Mouse (Mus musculus): ENCODE measurements around the gene Borcs5. TPM values are rescaled to one million over a fixed set of nuclear protein-coding genes. Genes with fewer than 3 reads are reported as not detected.

Gene Borcs5
- total RNA-seq, 2 experiments from 2014 or later: 0.45 to 3.8 TPM

DNA sequence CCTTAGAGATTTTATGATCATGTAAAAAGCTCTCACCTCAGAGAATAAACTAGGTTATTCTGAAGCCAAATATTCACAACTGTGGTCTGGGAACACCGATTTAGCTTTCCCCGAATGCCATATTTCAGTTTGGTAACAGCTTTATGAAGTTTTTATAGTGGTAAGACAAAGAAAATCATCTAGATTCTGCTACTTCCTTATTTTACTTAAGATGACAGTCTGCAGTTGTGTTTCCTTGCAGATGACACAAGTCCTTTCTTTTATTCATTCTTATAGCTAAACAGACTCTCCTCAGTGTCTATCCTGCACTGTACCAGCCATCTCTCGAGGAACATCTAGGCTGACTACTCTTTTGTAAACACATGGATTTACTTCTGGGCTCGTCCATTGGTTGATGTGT lies 67.2 kb downstream of the Borcs5 start:
- ATAC-seq (replicated peaks; ENCODE audit: low FRiP score, poor library complexity, severe bottlenecking): no peak

DNA sequence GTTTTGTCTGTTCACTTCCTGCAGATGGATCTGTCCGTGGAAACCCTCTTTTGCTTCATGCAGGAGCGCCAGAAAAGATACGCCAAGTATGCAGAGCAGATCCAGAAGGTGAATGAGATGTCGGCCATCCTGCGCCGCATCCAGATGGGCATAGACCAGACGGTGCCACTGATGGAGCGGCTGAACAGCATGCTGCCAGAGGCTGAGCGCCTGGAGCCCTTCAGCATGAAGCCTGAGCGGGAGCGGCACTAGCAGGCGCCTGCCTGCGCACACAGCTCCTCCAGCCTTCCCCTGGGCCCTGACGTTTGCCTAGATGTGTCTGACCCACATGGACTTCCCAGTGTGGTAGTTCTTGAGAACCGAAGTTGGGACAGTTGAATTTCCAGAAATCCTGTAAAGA lies 70.7 kb downstream of the Borcs5 start:
- ATAC-seq (replicated peaks; ENCODE audit: low FRiP score, poor library complexity, severe bottlenecking): no peak

DNA sequence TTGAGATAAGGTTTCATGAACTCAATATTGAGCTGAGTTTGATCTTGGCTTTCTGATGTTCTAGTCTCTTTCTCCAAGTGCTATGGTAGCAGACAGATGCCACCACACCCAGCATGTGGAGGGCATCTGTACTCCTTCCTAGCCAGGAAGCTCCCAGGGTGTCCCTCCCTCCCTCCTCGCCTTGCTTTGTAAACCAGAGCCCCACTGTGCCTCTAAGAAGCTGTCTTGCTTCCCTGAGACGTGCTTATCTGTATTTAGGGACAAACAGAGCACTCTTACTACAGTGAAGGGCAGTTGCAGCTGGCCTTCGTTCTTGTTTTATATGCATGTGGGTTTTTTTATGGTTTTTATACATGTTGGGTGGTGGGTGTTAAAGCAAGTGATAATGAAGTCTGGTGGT lies 74.0 kb downstream of the Borcs5 start:
- no peak for ATAC-seq (replicated peaks; ENCODE audit: low FRiP score, poor library complexity, severe bottlenecking)

DNA sequence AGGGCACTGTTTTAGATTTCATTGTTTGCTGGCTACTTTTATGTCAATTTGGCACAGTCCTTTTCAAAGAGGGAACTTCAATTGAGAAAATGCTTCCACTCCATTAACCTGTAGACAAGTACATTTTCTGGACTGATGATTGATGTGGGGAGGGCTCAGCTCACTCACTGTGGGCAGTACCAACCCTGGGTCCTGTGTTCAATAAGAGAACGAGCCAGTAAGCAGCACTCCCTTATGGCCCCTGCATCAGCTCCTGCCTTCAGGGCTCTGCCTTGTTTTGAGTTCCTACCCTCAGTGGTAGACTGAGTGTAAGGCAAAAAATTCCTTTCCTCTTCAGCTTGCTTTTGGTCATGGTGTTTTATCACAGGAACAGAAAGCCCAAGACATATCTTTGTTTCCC lies 74.6 kb downstream of the Borcs5 start:
- ATAC-seq (replicated peaks; ENCODE audit: low FRiP score, poor library complexity, severe bottlenecking): no peak

DNA sequence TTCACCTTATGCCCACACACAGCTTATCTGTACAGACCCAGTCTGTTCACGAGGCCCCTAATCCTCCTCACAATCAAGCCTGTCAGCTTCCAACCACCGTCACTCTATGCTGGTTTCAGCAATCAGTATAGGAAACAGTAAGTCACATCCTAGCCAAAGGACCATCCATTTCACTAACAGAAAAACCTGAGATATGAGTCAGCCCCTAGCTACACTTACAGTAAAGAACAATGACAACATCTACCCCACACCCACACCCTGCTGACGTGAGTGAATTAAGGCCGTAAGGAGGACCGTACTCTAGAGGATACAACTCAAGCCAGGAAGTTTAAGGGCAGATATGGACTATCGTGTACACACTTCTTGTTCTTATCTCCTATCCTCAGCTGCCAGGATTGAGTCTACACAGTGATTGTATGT lies 76.9 kb downstream of the Borcs5 start:
- no peak for ATAC-seq (replicated peaks; ENCODE audit: low FRiP score, poor library complexity, severe bottlenecking)

DNA sequence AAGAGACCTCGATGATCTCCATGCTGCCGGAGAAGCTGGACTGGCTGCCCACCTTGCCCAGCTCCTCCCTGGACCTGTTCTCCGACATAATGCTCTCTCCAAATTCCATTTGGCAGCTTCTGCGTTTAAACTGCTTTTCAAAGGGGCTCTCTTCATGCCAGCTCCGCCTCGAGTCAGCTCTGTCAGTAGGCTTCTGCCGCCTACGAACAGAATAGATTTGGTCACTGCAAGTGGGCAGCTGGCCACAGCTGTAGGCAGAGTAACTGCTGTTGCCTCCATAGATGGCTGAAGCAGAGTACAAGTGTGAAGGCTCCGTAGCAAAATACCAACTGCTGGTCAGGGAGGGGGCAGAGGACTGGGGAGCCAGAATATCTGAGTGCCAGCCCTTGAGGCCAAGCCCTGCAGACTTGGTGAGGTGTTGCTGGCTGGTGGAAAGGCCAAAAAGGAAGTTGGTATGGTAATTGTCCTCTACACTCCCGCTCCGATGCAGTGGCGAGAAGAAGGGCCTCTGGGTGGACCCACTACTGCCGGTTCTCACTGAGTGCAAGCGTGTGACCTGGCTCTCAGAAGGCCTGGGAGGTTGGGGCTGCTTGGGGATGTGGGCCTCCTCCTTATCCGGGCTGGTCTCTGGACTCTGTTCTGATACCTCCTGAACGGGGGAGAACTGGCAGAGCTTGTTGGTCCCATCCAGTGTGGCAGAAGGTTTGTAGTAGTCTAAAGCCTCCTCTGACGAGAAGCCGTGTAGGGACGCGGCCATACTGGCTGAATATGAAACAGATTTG lies 78.8 kb downstream of the Borcs5 start:
- ATAC-seq (replicated peaks; ENCODE audit: low FRiP score, poor library complexity, severe bottlenecking): no peak; the same call in 1 of the 2 replicates

DNA sequence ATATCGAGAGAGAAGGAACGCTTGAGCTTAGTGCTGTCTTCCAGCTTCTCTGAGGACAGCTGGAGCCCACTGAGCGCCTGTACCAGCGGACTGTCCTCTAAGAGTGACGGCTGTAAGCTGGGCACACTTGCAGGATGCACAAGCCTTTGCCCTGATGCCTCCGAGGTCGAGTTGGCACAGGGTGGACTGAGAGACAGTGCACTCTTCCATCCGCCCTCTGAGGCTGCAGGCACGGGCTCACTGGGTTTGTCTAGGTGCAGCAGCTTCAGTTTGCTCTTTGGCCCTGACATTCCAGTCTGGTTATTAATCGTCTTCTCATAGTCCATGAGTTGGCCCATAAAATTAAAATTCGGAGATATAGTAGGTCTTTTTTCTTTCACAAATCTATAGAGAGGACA lies 79.4 kb downstream of the Borcs5 start:
- no peak for ATAC-seq (replicated peaks; ENCODE audit: low FRiP score, poor library complexity, severe bottlenecking)

DNA sequence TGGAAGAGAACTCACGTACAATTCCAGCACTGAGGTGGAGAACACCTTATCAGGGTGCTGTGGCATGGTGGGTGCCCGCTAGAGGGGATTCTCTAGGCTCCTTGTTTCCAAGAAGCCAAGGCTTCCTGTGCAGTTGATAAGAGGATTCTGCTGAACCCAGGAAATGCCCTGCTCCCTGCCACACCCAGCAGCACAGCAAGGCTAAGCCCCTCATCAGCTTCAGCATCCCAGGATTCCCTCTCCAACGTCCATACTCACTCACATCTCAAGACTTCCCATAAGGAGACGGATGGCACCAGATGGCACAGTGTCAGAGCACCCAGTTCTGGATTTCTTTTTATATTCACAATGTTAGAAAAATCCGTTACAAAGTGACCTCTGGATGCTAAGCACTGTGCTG lies 79.8 kb downstream of the Borcs5 start:
- no peak for ATAC-seq (replicated peaks; ENCODE audit: low FRiP score, poor library complexity, severe bottlenecking)

DNA sequence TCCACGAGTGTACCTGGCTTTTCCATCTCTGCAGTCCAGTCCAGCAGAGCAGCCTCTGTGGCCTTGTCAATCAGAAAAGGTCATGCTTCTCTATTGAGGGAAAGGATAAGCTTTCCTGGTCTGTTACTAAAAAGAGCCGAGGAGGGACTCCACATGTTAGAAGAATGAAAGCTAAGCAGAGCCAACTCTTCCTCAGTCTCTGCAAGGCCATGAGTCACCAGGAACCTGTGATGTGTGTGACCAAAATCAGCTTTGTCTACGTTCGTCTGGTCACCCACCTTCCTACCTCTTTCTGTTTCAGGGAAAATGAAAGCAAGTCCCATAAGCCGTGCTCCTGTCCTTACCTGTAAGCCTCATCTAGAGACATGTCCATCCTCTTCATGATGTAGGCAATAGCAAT lies 80.8 kb downstream of the Borcs5 start:
- no peak for ATAC-seq (replicated peaks; ENCODE audit: low FRiP score, poor library complexity, severe bottlenecking)

DNA sequence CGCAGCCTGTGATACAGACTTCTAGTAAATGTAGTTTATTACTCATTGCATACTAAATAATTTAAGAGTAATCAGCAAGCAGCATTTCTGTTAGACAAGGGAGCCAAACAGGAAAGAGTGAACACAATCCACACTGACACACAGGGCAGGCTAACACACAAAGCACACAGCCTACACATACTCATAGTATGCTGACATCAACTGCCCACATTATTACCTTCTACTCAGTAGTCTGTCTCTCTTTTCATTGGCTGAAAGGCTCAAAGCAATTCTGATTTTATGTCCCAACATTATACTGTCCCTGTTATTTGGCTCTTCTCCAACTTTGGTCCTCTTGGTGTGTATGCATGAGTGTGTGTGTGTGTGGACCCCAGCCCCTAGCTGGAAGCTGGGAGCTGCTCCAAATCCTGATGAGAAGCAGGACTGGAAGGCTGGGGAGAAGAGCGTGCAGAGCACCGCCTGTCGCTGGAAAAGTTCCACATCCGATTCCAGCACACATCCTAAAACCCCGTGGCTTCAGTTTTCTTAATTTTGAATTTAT lies 82.5 kb downstream of the Borcs5 start:
- ATAC-seq (replicated peaks; ENCODE audit: low FRiP score, poor library complexity, severe bottlenecking): no peak

DNA sequence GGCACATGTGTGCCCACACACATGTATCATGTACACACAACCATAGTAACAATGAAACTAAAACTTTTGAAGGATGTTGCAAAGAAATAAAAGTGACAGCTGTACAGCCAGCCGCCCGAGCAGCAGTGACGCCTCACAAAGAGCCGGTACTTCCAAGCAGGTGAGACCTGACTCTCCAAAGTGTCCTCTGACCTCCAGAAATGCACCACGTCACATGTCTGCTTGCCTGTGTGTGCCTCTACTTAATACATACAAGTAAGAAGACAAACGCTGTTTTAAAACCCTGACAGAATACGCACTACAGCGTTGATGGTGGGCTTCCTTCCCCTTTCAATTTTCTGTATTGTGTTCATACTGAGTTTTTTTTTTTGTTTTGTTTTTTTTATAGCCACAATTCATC lies 83.6 kb downstream of the Borcs5 start:
- ATAC-seq (replicated peaks; ENCODE audit: low FRiP score, poor library complexity, severe bottlenecking): no peak

DNA sequence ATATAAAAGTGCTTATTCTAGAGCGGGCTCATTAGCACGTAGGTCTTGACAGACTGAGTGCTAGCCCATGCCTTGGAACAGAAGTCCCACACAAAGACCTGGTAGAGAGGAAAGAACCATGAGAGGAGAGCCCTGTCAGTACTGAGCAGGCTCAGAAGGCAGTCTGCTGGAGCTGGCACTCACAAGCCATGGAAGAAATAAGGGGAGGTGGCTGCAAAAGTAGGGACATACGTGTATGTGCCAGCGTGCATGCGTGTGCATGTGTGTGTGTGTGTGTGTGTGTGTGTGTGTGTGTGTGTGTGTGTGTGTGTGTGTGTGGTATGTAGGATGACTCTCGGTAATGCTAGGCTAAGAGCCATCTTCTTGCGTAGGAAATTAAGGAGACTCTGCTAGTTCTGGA lies 84.0 kb downstream of the Borcs5 start:
- ATAC-seq (replicated peaks; ENCODE audit: low FRiP score, poor library complexity, severe bottlenecking): no peak

DNA sequence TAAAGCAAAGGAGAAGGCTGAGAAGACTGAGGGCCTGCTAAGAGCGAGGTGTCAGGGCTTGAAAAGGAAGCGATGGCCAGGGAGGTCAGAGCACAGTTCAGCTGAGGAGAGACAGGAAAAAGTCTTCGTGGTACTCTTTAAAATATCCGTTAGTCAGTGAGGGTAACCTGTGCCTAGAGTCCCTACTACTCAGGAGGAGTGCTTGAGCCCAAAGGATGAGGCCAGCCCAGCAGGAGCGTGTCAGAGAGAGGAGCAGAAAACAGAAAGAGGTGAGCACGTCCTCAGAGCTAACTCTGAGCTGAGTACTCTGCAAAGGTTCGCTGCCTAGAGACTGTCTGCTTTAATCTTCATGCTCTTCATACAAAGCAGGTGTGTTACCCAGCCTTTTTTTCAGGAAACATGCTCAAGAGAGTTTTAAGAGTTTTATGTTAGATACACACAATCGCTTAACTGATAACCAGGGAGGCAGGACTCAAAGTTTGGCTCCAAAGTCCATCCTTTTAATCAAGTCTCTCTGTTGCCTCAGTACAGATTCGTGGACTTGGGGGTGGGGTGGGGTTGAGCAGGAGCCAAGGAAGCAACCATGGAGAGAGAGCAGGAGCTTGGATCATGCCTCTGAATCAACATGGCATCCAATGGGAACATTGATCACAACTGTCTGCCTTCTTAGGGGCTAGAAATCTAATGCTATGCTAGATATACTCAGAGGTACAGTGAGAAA lies 84.7 kb downstream of the Borcs5 start:
- no peak for ATAC-seq (replicated peaks; ENCODE audit: low FRiP score, poor library complexity, severe bottlenecking)

DNA sequence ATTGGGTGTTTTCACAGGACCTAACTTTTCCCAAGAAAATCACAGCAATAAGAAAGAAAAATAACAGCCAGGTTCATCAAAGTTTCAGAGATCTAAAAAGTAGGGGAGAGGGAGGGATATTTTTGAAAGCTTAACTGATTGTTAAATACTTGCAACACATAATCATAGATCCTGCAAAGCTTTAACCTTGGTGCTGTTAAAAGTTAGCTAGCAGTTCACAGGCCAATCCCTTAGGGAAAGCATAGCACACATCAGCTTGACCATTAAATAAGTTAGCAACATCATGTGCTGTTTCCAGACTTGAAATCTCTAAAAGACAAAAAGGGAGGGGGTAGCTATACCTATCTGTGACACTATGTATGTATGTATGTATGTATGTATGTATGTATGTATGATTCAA lies 86.1 kb downstream of the Borcs5 start:
- no peak for ATAC-seq (replicated peaks; ENCODE audit: low FRiP score, poor library complexity, severe bottlenecking)

DNA sequence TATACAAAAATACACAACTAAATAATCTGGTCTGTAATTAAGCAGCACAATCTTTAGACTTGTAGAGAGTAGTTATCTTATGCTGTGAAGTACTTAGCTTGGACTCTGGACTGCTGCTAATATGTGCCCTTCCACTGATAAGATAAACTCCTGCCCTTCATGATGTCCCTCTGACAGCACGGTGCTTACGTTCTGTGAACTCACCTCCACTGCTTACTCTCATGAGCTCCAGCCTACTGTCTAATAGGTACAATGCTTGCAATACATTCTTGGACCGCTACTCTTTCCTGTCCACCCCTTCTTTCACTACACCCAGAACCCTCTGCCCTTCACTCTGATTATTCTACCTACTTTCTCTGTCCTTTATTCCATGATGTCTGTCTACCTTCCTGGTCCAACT lies 91.7 kb downstream of the Borcs5 start:
- ATAC-seq (replicated peaks; ENCODE audit: low FRiP score, poor library complexity, severe bottlenecking): no peak

DNA sequence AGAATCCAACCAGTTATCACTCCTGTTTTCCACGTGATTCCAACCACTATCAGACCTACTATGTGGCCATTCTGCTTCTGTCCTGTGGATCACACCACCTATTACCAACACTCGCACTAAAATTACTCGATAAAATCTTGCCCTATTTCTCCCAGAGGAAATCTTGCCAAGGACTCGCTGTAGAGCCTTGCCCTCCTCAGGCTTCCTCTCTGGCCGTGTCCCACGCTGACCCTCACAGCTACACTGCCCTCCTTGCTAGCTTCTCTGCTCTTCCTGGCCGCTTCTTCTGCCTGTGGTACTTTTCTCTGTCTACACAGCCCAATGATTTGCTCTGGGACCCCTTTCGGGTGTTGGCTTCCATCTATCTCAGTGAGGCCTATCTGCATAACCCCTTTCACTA lies 93.5 kb downstream of the Borcs5 start:
- ATAC-seq (replicated peaks; ENCODE audit: low FRiP score, poor library complexity, severe bottlenecking): no peak

DNA sequence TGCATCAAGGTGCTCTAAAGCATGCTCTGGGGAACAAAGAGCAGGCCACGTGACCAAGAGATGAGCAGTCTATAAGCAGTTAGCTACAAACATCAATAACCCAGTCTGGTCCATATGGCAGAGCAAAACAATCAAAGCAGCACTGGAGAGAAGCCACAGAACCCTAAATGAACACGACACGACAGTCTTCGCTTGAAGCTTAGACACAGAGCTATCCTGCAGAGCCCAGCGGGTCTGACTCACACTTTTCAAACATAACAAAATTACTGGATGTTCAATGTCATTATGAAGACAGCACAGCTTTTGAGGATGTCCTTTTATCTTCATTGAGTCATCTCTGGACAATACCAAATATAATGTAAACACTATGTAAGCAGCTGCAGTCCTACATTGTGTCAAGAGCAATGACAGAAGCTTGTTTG lies 94.5 kb downstream of the Borcs5 start:
- ATAC-seq (replicated peaks; ENCODE audit: low FRiP score, poor library complexity, severe bottlenecking): no peak

DNA sequence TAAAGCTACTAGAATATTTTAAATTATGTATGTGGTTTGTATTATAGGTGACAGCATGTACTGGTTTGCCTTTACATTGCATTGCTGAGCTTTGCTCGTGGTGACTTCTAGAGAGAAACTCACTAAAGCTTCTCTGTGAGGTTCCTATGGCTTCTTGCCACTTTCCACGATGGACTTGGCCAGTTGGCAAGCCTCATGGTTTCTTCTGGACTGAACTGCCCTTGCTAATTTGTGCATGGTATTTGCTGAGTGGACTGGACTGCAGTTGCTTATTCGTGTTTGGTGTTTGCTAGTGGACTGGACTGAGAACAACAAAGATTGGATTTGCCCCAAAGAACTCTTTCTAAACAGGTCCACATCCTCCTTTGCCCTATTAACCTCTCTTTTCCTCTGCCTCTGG lies 97.5 kb downstream of the Borcs5 start:
- no peak for ATAC-seq (replicated peaks; ENCODE audit: low FRiP score, poor library complexity, severe bottlenecking)

DNA sequence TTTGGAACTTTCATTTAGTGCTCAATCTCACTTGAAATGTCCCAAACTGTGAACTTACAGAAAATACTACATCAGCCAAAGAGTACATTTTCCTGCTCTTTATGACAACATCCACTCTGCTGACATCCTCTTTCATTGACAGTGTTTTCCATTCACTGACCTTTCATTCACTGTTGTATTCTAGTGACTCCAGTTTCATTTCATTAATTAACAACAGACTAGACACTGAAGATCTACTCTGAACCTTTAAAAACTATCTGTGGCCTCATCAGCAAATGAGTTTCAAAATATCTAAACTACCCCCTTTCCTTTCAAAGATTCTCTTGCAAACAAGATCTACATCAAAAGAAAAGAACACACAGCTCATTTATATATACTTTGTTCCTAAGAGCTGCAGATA lies 104.3 kb downstream of the Borcs5 start:
- ATAC-seq (replicated peaks; ENCODE audit: low FRiP score, poor library complexity, severe bottlenecking): no peak

DNA sequence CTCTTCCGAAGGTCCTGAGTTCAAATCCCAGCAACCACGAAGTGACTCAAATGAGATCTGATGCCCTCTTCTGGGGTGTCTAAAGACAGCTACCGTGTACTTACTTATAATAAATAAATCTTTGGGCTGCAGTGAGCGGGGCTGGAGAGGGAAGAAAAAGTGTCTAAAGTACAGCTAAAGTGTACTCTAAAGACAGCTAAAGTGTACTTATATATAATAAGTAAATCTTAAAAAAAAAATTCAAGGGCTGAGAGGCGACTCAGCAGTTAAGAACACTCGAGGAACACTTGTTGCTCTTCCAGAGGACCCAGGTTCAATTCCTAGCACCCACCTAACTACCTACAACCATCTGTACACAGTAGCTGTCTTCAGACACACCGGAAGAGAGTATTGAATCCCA lies 106.6 kb downstream of the Borcs5 start:
- no peak for ATAC-seq (replicated peaks; ENCODE audit: low FRiP score, poor library complexity, severe bottlenecking)

DNA sequence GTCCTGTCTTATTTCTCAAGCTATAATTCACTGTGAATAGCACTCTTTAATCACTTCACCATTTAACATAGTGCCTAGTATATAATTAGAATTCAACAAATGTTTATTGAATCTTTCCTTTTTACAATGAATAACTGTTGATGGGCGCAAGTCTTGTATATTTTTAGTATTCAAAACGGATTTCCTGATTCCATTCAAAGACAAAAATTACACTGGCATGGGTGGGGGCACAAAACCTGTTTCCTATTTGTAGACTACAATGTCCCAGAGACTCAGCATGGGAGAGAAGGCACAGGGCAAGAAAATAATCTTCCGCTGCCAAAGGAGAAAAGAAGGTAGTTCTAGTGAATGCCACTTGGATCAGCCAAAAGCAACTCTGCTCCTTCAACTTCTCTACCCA lies 108.8 kb downstream of the Borcs5 start:
- no peak for ATAC-seq (replicated peaks; ENCODE audit: low FRiP score, poor library complexity, severe bottlenecking)
